Mouse (Mus musculus) ZHBTc4 (cell line): ENCODE measurements around the gene Tex50.

Source experiments
- DNase-seq: peaks from one replicate; pipeline ENCODE4 v3.0.0-alpha.2; 2011; ENCODE audit warnings: low read depth, low spot score

Gene Tex50

DNA sequence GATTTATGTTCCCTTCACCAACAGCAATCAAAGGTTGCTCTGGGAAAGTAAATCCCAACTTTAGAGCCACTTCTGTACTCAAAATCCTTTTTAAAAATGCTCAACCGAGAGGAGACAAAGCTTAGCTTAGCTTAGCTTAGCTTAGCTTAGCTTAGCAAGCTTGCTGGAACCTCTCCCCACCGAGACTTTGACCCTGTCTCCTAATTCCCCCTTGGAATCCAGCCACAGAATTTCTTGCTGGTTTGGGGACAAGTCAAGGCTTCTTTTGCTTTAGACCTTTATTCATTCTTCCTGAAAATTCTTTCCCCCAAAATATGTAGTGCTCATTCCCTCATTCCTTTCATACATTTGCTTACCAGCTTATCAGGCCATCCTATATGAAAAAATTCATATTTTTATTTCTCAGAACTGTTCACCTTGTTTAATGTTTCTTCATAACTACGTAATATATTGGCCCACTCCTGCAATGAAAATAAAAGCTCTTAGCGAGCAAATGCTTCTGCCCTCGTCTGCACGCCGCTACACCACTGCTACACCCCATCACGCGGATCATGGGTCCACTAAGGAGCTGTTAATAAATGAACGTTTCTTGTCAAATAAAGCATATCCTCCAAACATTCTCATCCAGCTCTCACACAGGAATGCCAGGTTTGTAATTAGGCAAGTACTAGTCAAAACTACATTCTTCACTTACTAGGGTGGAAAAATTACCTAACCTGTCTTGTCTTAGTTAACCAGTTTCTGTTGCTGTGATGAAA, 36.3 kb downstream of the Tex50 start:
- no peak for DNase-seq

DNA sequence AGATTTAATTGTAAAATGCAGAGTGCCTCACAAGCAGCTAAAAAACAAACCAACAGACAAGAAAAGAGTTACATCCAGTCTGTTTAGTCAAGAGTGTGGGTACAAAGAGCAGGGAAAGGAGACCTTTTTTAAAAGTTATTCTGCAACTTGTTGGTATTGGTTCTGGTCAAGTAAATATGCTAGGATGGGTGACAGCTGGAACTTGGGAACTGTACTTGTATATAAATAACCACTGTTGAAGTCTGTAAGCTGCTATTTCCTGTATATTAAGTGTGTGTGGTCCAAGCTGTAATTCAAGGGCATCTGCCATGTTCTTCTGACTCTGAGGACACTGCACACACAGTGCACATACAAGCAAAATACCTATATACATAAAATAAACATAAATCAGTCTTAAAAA, 44.5 kb downstream of the Tex50 start:
- DNase-seq = no peak

DNA sequence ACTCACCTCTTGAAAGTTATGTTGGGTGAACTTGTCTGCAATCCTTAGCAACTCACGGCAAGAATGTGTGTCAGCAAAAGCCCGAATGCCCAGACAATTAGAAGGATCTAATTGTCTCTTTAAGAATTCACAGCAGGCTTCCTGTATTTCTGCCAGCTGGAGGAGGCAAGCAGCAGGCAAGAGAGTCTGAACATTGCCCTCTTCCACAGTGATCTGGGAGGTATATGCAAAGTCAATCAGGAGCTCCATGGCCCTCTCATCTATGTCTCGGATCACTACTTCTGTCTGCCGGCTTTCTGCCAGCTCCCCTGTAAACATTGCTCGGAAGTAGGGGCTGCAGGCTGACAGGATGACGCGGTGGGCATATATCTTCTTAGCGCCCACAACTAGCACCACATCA, 49.9 kb downstream of the Tex50 start:
- peak; percentile 12 for DNase-seq
